Mouse (Mus musculus): Measurements from ENCODE around the gene Sh2d1a. TPM values are rescaled to one million over a fixed set of nuclear protein-coding genes. Genes with fewer than 3 reads are reported as not detected.

The Sh2d1a gene
- 5.2 and 9.2 TPM in 2 replicates for polyA plus RNA-seq (2014; fragmentation: Nextera tagmentation; extraction: Ambion mirVana)

- Histone ChIP-seq H3K4me2 (ENCODE audit: low read length) (no peak within 1 kb of the TSS), H3K4me1 (ENCODE audit: control insufficient read depth, insufficient read depth, low read length) (no peaks in the 10 kb centered on the region), H3K9me3 (ENCODE audit: control insufficient read depth, low read length) (no peaks in the 10 kb centered on the region), H3K4me3 (replicated peaks; ENCODE audit: low read depth, low read length) (no peak within 1 kb of the TSS), H3K36me3 (ENCODE audit: control insufficient read depth, insufficient read depth, low read length) (no peaks in the 10 kb centered on the region), H3K9ac (replicated peaks; ENCODE audit: low read length) (no peak within 1 kb of the TSS), H3K27me3 (ENCODE audit: control insufficient read depth, insufficient read depth, low read length) (no peaks in the 10 kb centered on the region), H3K27ac (replicated peaks; ENCODE audit: low read depth, low read length) (no peak within 1 kb of the TSS)
- WGBS: 70% methylated on average over 13 of the region's 13 CpGs
- no peak for ATAC-seq (ENCODE audit: low FRiP score, low TSS enrichment)
- DNase-seq: no peak
Measured at GRCm38 (mm10) chrX:42502291-42503043, at the start of gene Sh2d1a. TSS of gene Sh2d1a (plus strand) at chrX:42502453.

GRCm38 (mm10) chrX:42453001-42453400 is 49.3 kb upstream of the Sh2d1a start:
- no peak overlapping the region for H3K9ac ChIP-seq (replicated peaks; ENCODE audit: low read length)
- no peak overlapping the region for H3K27ac ChIP-seq (replicated peaks; ENCODE audit: low read depth, low read length)
- DNase-seq: no peak
- H3K27me3 ChIP-seq (ENCODE audit: control insufficient read depth, insufficient read depth, low read length): no peaks in the 10 kb centered on the region
- H3K4me1 ChIP-seq (ENCODE audit: control insufficient read depth, insufficient read depth, low read length): no peaks in the 10 kb centered on the region
- 100% methylated on average over 1 of the region's 1 CpGs for WGBS
- H3K36me3 ChIP-seq (ENCODE audit: control insufficient read depth, insufficient read depth, low read length): no peaks in the 10 kb centered on the region
- no peak for ATAC-seq (ENCODE audit: low FRiP score, low TSS enrichment)
- H3K4me2 ChIP-seq (ENCODE audit: low read length): no peak overlapping the region
- H3K4me3 ChIP-seq (replicated peaks; ENCODE audit: low read depth, low read length): no peak overlapping the region
- H3K9me3 ChIP-seq (ENCODE audit: control insufficient read depth, low read length): no peaks in the 10 kb centered on the region

- no peaks in the 10 kb centered on the region for H3K4me1 ChIP-seq (ENCODE audit: control insufficient read depth, insufficient read depth, low read length)
- no peak overlapping the region for H3K9ac ChIP-seq (replicated peaks; ENCODE audit: low read length)
- DNase-seq (no peak), ATAC-seq (ENCODE audit: low FRiP score, low TSS enrichment) (no peak)
- no peaks in the 10 kb centered on the region for H3K36me3 ChIP-seq (ENCODE audit: control insufficient read depth, insufficient read depth, low read length)
- H3K27me3 ChIP-seq (ENCODE audit: control insufficient read depth, insufficient read depth, low read length): no peaks in the 10 kb centered on the region
- H3K4me3 ChIP-seq (replicated peaks; ENCODE audit: low read depth, low read length): no peak overlapping the region
- H3K9me3 ChIP-seq (ENCODE audit: control insufficient read depth, low read length): no peaks in the 10 kb centered on the region
- WGBS: 83% methylated on average over 7 of the region's 7 CpGs
- H3K27ac ChIP-seq (replicated peaks; ENCODE audit: low read depth, low read length): no peak overlapping the region
- H3K4me2 ChIP-seq (ENCODE audit: low read length): no peak overlapping the region
Measured at GRCm38 (mm10) chrX:42454533-42454932, 47.7 kb upstream of the Sh2d1a start.

GRCm38 (mm10) chrX:42489446-42489845 is 12.8 kb upstream of the Sh2d1a start, which contains the start of gene Tex13c2:
TSS of gene Tex13c2 (plus strand) at chrX:42489691.
- no peaks in the 10 kb centered on the region for H3K36me3 ChIP-seq (ENCODE audit: control insufficient read depth, insufficient read depth, low read length)
- no peak within 1 kb of the TSS for H3K9ac ChIP-seq (replicated peaks; ENCODE audit: low read length)
- H3K9me3 ChIP-seq (ENCODE audit: control insufficient read depth, low read length): no peaks in the 10 kb centered on the region
- H3K27ac ChIP-seq (replicated peaks; ENCODE audit: low read depth, low read length): no peak within 1 kb of the TSS
- H3K4me2 ChIP-seq (ENCODE audit: low read length): no peak within 1 kb of the TSS
- DNase-seq: no peak
- H3K4me1 ChIP-seq (ENCODE audit: control insufficient read depth, insufficient read depth, low read length): no peaks in the 10 kb centered on the region
- WGBS: 91% methylated on average over 16 of the region's 16 CpGs
- no peak within 1 kb of the TSS for H3K4me3 ChIP-seq (replicated peaks; ENCODE audit: low read depth, low read length)
- no peaks in the 10 kb centered on the region for H3K27me3 ChIP-seq (ENCODE audit: control insufficient read depth, insufficient read depth, low read length)
- ATAC-seq (ENCODE audit: low FRiP score, low TSS enrichment): no peak

GRCm38 (mm10) chrX:42490336-42490735 is 11.9 kb upstream of the Sh2d1a start:
- H3K9ac ChIP-seq (replicated peaks; ENCODE audit: low read length): no peak overlapping the region
- no peaks in the 10 kb centered on the region for H3K9me3 ChIP-seq (ENCODE audit: control insufficient read depth, low read length)
- no peaks in the 10 kb centered on the region for H3K4me1 ChIP-seq (ENCODE audit: control insufficient read depth, insufficient read depth, low read length)
- no peak overlapping the region for H3K4me2 ChIP-seq (ENCODE audit: low read length)
- no peaks in the 10 kb centered on the region for H3K36me3 ChIP-seq (ENCODE audit: control insufficient read depth, insufficient read depth, low read length)
- ATAC-seq (ENCODE audit: low FRiP score, low TSS enrichment) (no peak), DNase-seq (no peak)
- no peaks in the 10 kb centered on the region for H3K27me3 ChIP-seq (ENCODE audit: control insufficient read depth, insufficient read depth, low read length)
- no peak overlapping the region for H3K4me3 ChIP-seq (replicated peaks; ENCODE audit: low read depth, low read length)
- no peak overlapping the region for H3K27ac ChIP-seq (replicated peaks; ENCODE audit: low read depth, low read length)
- WGBS: 93% methylated on average over 8 of the region's 8 CpGs

GRCm38 (mm10) chrX:42500538-42500937 is 1.7 kb upstream of the Sh2d1a start:
- H3K4me2 ChIP-seq (ENCODE audit: low read length): no peak overlapping the region
- H3K9me3 ChIP-seq (ENCODE audit: control insufficient read depth, low read length): no peaks in the 10 kb centered on the region
- H3K4me3 ChIP-seq (replicated peaks; ENCODE audit: low read depth, low read length): no peak overlapping the region
- ATAC-seq (ENCODE audit: low FRiP score, low TSS enrichment) (no peak), DNase-seq (no peak)
- no peaks in the 10 kb centered on the region for H3K27me3 ChIP-seq (ENCODE audit: control insufficient read depth, insufficient read depth, low read length)
- no peaks in the 10 kb centered on the region for H3K36me3 ChIP-seq (ENCODE audit: control insufficient read depth, insufficient read depth, low read length)
- no peaks in the 10 kb centered on the region for H3K4me1 ChIP-seq (ENCODE audit: control insufficient read depth, insufficient read depth, low read length)
- no peak overlapping the region for H3K27ac ChIP-seq (replicated peaks; ENCODE audit: low read depth, low read length)
- H3K9ac ChIP-seq (replicated peaks; ENCODE audit: low read length): no peak overlapping the region

GRCm38 (mm10) chrX:42511105-42511504 is 8.9 kb downstream of the Sh2d1a start:
- H3K9ac ChIP-seq (replicated peaks; ENCODE audit: low read length): no peak overlapping the region
- H3K4me2 ChIP-seq (ENCODE audit: low read length): no peak overlapping the region
- H3K27ac ChIP-seq (replicated peaks; ENCODE audit: low read depth, low read length): no peak overlapping the region
- no peak overlapping the region for H3K4me3 ChIP-seq (replicated peaks; ENCODE audit: low read depth, low read length)
- no peaks in the 10 kb centered on the region for H3K9me3 ChIP-seq (ENCODE audit: control insufficient read depth, low read length)
- no peak for ATAC-seq (ENCODE audit: low FRiP score, low TSS enrichment)
- H3K27me3 ChIP-seq (ENCODE audit: control insufficient read depth, insufficient read depth, low read length): no peaks in the 10 kb centered on the region
- whole genome bisulfite sequencing: 89% methylated on average over 2 of the region's 2 CpGs
- H3K4me1 ChIP-seq (ENCODE audit: control insufficient read depth, insufficient read depth, low read length): no peaks in the 10 kb centered on the region
- no peaks in the 10 kb centered on the region for H3K36me3 ChIP-seq (ENCODE audit: control insufficient read depth, insufficient read depth, low read length)
- no peak for DNase-seq

- Histone ChIP-seq H3K4me1 (ENCODE audit: control insufficient read depth, insufficient read depth, low read length) (no peaks in the 10 kb centered on the region), H3K36me3 (ENCODE audit: control insufficient read depth, insufficient read depth, low read length) (no peaks in the 10 kb centered on the region), H3K4me2 (ENCODE audit: low read length) (no peak overlapping the region), H3K9me3 (ENCODE audit: control insufficient read depth, low read length) (no peaks in the 10 kb centered on the region), H3K4me3 (replicated peaks; ENCODE audit: low read depth, low read length) (no peak overlapping the region), H3K27ac (replicated peaks; ENCODE audit: low read depth, low read length) (no peak overlapping the region), H3K9ac (replicated peaks; ENCODE audit: low read length) (no peak overlapping the region), H3K27me3 (ENCODE audit: control insufficient read depth, insufficient read depth, low read length) (no peaks in the 10 kb centered on the region)
- DNase-seq: no peak
- ATAC-seq (ENCODE audit: low FRiP score, low TSS enrichment): no peak
Measured at GRCm38 (mm10) chrX:42512567-42512966, 10.3 kb downstream of the Sh2d1a start.

GRCm38 (mm10) chrX:42522868-42523267 is 20.6 kb downstream of the Sh2d1a start:
- Histone ChIP-seq H3K4me1 (ENCODE audit: control insufficient read depth, insufficient read depth, low read length) (no peaks in the 10 kb centered on the region), H3K36me3 (ENCODE audit: control insufficient read depth, insufficient read depth, low read length) (no peaks in the 10 kb centered on the region), H3K4me3 (replicated peaks; ENCODE audit: low read depth, low read length) (no peak overlapping the region), H3K4me2 (ENCODE audit: low read length) (no peak overlapping the region), H3K9me3 (ENCODE audit: control insufficient read depth, low read length) (no peaks in the 10 kb centered on the region), H3K27me3 (ENCODE audit: control insufficient read depth, insufficient read depth, low read length) (no peaks in the 10 kb centered on the region), H3K27ac (replicated peaks; ENCODE audit: low read depth, low read length) (no peak overlapping the region), H3K9ac (replicated peaks; ENCODE audit: low read length) (no peak overlapping the region)
- WGBS: 84% methylated on average over 2 of the region's 2 CpGs
- ATAC-seq (ENCODE audit: low FRiP score, low TSS enrichment) (no peak), DNase-seq (no peak)

All from midbrain, embryonic 14.5 days (tissue).